Mouse (Mus musculus) embryonic fibroblast, embryonic 13.5 days (primary cell): Measurements from ENCODE around the gene Ntm. TPM values are rescaled to one million over a fixed set of nuclear protein-coding genes. Genes with fewer than 3 reads are reported as not detected.

Source experiments
- H3K27ac ChIP-seq: 2 replicates; pipeline ENCODE4 v1.5.1; 2012; ENCODE audit warnings: low read length, control low read depth, inconsistent platforms; ENCODE audit not compliant: insufficient read depth
- H3K4me1 ChIP-seq: 2 replicates; pipeline ENCODE4 v1.6.1; 2011; ENCODE audit warnings: low read length; ENCODE audit not compliant: control insufficient read depth, insufficient read depth
- H3K4me3 ChIP-seq: 2 replicates; pipeline ENCODE4 v1.5.1; 2011; ENCODE audit warnings: mild to moderate bottlenecking, control low read depth, low read length; ENCODE audit not compliant: insufficient read depth
- CTCF ChIP-seq: IDR thresholded peaks from 2 replicates; pipeline ENCODE4 v1.5.1; 2011; ENCODE audit warnings: mild to moderate bottlenecking, control low read depth, low read length, moderate library complexity, borderline replicate concordance; ENCODE audit not compliant: insufficient read depth
- POLR2A ChIP-seq: IDR thresholded peaks from 2 replicates; pipeline ENCODE4 v1.6.1; 2011; ENCODE audit warnings: low read depth, mild to moderate bottlenecking, control low read depth, low read length, moderate library complexity
- polyA plus RNA-seq: library from polyadenylated mRNA; stranded (reverse); fragments of >200 nt; gene quantifications from 2 replicates; pipeline ENCODE4 v1.2.4, GENCODE M21; 2011; ENCODE audit warnings: low read depth; ENCODE audit not compliant: missing spikeins, insufficient read length

The Ntm gene
- polyA plus RNA-seq, 1 experiment = 0.95 TPM

- no peaks in the 10 kb centered on the region for H3K4me1 ChIP-seq
- no peak overlapping the region for H3K4me3 ChIP-seq
- TF ChIP-seq POLR2A (no peak), CTCF (no peak)
- H3K27ac ChIP-seq = no peak overlapping the region
Observed at GRCm38 (mm10) chr9:29406973-29407372, 556.0 kb downstream of the Ntm start.

- H3K4me3 ChIP-seq = no peak overlapping the region
- no peak overlapping the region for H3K27ac ChIP-seq
- H3K4me1 ChIP-seq = no peaks in the 10 kb centered on the region
- TF ChIP-seq CTCF = no peak
- TF ChIP-seq POLR2A = no peak
Observed at GRCm38 (mm10) chr9:29406046-29406445, 556.9 kb downstream of the Ntm start.

- H3K4me3 ChIP-seq = no peak overlapping the region
Observed at GRCm38 (mm10) chr9:29400151-29400550, 562.8 kb downstream of the Ntm start.

GRCm38 (mm10) chr9:29396101-29396500 is 566.8 kb downstream of the Ntm start:
- no peaks in the 10 kb centered on the region for H3K4me1 ChIP-seq
- no peak overlapping the region for H3K27ac ChIP-seq
- no peak overlapping the region for H3K4me3 ChIP-seq
- no peak for TF ChIP-seq CTCF
- TF ChIP-seq POLR2A = no peak

More at GRCm38 (mm10) chr9:29400151-29400550, 562.8 kb downstream of the Ntm start:
- H3K27ac ChIP-seq = no peak overlapping the region
- no peak for TF ChIP-seq POLR2A
- no peak for TF ChIP-seq CTCF
- H3K4me1 ChIP-seq = no peaks in the 10 kb centered on the region

GRCm38 (mm10) chr9:29393136-29393535 is 569.8 kb downstream of the Ntm start:
- TF ChIP-seq CTCF (no peak), POLR2A (no peak)
- Histone ChIP-seq H3K4me3 (no peak overlapping the region), H3K27ac (no peak overlapping the region), H3K4me1 (no peaks in the 10 kb centered on the region)

- H3K4me3 ChIP-seq = no peak overlapping the region
- H3K27ac ChIP-seq = no peak overlapping the region
- H3K4me1 ChIP-seq = no peaks in the 10 kb centered on the region
- TF ChIP-seq CTCF = no peak
- no peak for TF ChIP-seq POLR2A
Observed at GRCm38 (mm10) chr9:29390796-29391517, 572.0 kb downstream of the Ntm start.

GRCm38 (mm10) chr9:29389224-29389623 is 573.7 kb downstream of the Ntm start:
- Histone ChIP-seq H3K4me3 (no peak overlapping the region), H3K4me1 (no peaks in the 10 kb centered on the region), H3K27ac (no peak overlapping the region)
- TF ChIP-seq POLR2A (no peak), CTCF (no peak)

GRCm38 (mm10) chr9:29387136-29387535 is 575.8 kb downstream of the Ntm start:
- no peak overlapping the region for H3K27ac ChIP-seq
- TF ChIP-seq CTCF = no peak
- no peak for TF ChIP-seq POLR2A
- no peak overlapping the region for H3K4me3 ChIP-seq
- H3K4me1 ChIP-seq = no peaks in the 10 kb centered on the region

- TF ChIP-seq POLR2A = no peak
- TF ChIP-seq CTCF = no peak
- Histone ChIP-seq H3K27ac (no peak overlapping the region), H3K4me1 (no peaks in the 10 kb centered on the region), H3K4me3 (no peak overlapping the region)
Observed at GRCm38 (mm10) chr9:29377172-29378002, 585.6 kb downstream of the Ntm start.

GRCm38 (mm10) chr9:29371341-29371740 is 591.6 kb downstream of the Ntm start:
- no peaks in the 10 kb centered on the region for H3K4me1 ChIP-seq
- H3K4me3 ChIP-seq = no peak overlapping the region
- TF ChIP-seq POLR2A = no peak
- no peak for TF ChIP-seq CTCF
- H3K27ac ChIP-seq = no peak overlapping the region

- TF ChIP-seq CTCF = no peak
- no peaks in the 10 kb centered on the region for H3K4me1 ChIP-seq
- no peak overlapping the region for H3K4me3 ChIP-seq
- H3K27ac ChIP-seq = no peak overlapping the region
Observed at GRCm38 (mm10) chr9:29369621-29370020, 593.3 kb downstream of the Ntm start.
